Mouse (Mus musculus) C2C12 (cell line): ENCODE measurements around the gene 2810408A11Rik.

Experiments
- CEBPB ChIP-seq: IDR thresholded peaks from one replicate; pipeline ENCODE4 v1.6.1; 2011; ENCODE audit warnings: low read depth, mild to moderate bottlenecking, control low read depth, moderate library complexity
- CTCF ChIP-seq: IDR thresholded peaks from one replicate; pipeline ENCODE4 v1.5.1; 2011; ENCODE audit not compliant: control insufficient read depth, insufficient read depth, insufficient read length
- FOSL1 ChIP-seq: IDR thresholded peaks from one replicate; pipeline ENCODE4 v1.8.0; 2011; ENCODE audit warnings: mild to moderate bottlenecking, low read length; ENCODE audit not compliant: poor library complexity, insufficient read depth, severe bottlenecking
- MAX ChIP-seq: IDR thresholded peaks from one replicate; pipeline ENCODE4 v1.6.1; 2011; ENCODE audit warnings: mild to moderate bottlenecking, control low read depth
- MYOD1 ChIP-seq: IDR thresholded peaks from one replicate; pipeline ENCODE4 v1.6.1; 2011; ENCODE audit warnings: low read depth; ENCODE audit not compliant: control insufficient read depth, insufficient read length
- MYOG ChIP-seq: IDR thresholded peaks from one replicate; pipeline ENCODE4 v1.6.1; 2011; ENCODE audit not compliant: control insufficient read depth, insufficient read length; ENCODE audit errors: extremely low read depth
- USF1 ChIP-seq: IDR thresholded peaks from one replicate; pipeline ENCODE4 v1.6.1; 2011; ENCODE audit warnings: low read depth, mild to moderate bottlenecking, control low read depth, moderate library complexity

- TF ChIP-seq MYOG (no peak), CTCF (no peak), MAX (no peak), FOSL1 (no peak), MYOD1 (no peak), CEBPB (no peak), USF1 (no peak)
These were observed 46.7 kb upstream of the 2810408A11Rik start for GRCm38 (mm10) chr11:69947337-69948065.
